Mouse (Mus musculus): ENCODE results near the gene Ptprd.

- TF ChIP-seq CTCF (IDR thresholded peaks at IDR 0.05; ENCODE audit: low read depth), result no peak
- TF ChIP-seq EP300 (IDR thresholded peaks at IDR 0.05; ENCODE audit: low read depth), result no peak
Observed at GRCm38 (mm10) chr4:75991621-75992245, 2220.0 kb downstream of the Ptprd start.
